Mouse (Mus musculus) urinary bladder, adult 2 months (tissue): ENCODE measurements around the gene Stac3. TPM values are rescaled to one million over a fixed set of nuclear protein-coding genes. Genes with fewer than 3 reads are reported as not detected.

ENCODE experiments used
- DNase-seq: peaks from one replicate; pipeline ENCODE4 v3.0.0; 2022; ENCODE audit warnings: low spot score
- polyA plus RNA-seq: library from polyadenylated mRNA; depleted of rRNA; stranded (reverse); fragments of >200 nt; gene quantifications from 2 replicates; pipeline ENCODE4 v1.2.3, GENCODE M21; 2012

Stac3 gene
- polyA plus RNA-seq, 1 experiment = 4.3 TPM

DNA sequence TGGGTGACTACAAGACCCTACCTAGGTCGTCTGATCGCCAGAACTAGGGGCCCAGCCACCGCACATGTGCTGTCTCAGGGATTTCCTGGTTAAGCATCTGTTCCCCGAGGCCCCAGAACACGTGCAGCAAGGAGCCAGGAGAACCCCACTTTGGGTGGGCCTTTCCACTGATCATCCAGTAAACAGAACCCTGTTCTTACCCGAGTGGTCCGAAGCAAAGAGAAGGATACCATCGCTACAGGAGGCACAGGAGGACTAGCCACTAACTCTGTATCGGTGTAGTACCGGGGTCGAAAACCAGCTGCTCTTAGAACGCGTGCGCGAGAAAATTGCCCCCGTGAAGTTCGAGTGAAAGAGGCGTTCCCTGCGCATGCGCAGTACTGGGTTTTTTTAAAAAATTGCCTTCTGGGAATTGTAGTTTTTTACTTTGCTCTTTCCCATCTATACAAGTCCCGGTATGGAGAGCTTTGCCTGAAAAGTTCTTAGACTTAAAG, 20.6 kb downstream of the Stac3 start, which contains the start of gene Shmt2:
Gene Shmt2, minus strand, starts transcription at position 357 of the 494 bp plus-strand sequence.
- DNase-seq = no peak

DNA sequence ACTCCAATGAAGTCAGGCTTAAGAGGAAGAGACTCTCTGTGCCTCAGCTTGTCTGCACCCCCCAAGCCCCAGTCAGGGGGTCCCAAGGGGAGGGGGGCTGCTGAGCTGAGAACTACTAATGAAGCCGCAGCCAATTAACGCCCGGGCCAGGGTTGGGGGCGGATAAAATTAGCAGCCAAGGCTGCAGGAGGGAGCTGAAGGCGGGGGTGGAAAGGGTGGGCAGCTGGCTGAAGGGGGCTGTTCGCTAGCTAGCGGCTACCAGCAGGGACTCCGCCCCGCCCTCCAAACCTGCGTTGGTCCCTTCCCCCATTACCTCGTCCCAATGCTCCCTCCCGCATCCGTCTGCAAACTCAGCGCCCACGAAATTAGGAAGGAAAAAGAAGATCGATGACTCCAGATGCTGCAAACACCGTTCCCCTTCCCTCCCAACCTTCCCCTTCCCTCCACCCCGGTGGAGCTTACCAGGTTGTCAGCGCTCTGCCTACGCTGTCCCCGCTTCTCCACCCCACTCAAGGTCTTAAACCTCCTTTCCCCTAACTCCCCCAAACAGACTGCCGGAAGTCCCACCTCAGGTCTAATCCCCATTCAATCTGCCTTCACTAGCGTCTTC, 23.3 kb downstream of the Stac3 start:
- no peak for DNase-seq

DNA sequence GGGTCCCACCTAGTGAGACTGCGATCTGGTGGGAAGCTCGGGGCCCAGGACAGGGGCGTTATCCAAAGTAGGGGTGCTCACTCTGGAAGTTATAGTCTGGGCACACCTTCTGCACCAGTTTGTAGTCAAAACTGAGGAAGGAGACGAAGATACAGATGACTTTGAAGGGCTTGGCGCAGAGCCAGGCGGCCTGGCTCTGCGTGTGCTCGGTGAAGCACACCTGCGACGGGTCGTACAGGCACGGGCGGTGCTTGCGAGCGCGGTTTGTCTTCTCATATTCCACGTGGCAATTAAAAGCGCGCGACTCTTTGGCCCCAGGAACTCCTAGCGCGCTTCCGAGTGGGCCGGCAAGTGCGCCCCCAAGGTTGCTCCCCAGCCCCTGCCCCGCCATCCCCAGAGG, 24.6 kb downstream of the Stac3 start:
- no peak for DNase-seq

DNA sequence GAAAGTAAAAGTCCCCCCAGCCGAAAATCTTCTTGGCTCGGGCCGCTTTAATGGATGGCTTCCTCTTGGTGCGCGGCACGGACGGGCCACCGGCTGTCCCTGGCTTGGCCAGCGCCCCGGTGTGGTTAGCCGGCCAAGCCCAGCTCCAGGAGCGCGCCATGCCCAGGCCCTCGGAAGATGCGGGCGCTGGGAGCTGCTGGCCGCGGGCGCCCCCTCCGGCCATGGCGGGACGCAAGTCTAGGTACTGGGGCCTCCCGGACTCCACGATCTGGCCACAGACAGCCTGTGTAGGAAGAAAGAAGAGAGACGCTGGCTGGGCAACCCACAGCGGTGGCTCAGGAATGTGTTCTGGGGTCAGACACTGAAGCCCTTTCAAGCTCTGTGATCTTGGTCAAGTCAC, 25.2 kb downstream of the Stac3 start:
- no peak for DNase-seq

DNA sequence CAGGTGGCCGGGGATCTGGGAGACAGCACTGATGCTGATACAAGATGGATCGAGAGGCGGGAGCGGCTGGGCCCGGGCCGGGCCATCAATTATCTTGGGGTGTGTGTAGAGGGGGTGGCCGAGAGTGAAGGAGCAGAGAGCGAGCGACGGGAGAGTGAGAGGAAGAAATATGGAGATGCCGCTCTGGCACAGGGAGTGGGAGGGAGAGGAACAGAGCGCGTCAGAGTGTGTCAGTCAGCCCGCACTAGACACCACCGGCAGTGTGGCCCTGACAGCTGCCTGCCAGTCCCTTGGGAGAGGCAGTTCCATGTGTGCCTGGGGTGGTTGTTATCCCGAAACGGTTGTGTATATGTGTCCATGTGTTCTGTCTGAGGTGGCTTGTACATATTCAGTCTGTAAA, 26.0 kb downstream of the Stac3 start:
- DNase-seq = no peak

DNA sequence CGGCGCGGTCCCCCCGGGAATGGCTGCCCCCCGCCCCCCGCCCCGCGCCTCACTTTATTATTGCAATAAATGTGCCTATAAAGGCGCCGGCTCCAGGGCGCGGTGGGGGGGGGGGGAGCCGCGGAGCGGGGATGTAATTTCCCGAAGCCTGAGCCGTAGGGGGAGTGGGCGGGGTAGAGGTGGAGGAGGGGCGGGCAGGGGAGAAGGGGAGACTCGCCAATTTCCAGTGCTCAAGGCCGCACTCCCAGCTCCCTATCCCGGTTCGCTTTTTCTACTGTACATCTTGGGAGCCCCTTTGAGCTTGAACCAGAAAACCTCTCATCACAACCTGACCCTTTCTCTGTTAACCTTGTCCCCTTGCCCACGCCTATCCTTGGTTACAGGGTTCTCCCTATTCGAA, 29.5 kb downstream of the Stac3 start:
- no peak for DNase-seq

DNA sequence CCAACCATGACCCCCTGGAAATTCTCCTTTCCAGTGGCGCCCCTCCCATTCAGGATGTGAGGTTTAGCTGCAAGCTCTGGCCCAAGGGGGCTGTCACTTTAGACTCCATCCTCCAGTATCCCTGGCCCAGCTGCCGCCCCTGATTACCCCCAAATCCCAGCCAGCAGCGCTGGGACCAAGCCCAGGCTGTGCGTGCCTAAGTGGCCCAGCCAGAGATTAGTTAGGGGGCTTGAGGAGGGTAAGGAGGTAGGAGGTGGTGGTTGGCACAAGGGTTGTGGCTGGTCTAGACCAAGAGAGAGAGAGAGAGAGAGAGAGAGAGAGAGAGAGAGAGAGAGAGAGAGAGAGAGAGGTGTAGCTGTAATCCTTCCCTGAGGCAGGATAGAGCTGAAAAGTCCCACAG, 30.1 kb downstream of the Stac3 start:
- DNase-seq = no peak

DNA sequence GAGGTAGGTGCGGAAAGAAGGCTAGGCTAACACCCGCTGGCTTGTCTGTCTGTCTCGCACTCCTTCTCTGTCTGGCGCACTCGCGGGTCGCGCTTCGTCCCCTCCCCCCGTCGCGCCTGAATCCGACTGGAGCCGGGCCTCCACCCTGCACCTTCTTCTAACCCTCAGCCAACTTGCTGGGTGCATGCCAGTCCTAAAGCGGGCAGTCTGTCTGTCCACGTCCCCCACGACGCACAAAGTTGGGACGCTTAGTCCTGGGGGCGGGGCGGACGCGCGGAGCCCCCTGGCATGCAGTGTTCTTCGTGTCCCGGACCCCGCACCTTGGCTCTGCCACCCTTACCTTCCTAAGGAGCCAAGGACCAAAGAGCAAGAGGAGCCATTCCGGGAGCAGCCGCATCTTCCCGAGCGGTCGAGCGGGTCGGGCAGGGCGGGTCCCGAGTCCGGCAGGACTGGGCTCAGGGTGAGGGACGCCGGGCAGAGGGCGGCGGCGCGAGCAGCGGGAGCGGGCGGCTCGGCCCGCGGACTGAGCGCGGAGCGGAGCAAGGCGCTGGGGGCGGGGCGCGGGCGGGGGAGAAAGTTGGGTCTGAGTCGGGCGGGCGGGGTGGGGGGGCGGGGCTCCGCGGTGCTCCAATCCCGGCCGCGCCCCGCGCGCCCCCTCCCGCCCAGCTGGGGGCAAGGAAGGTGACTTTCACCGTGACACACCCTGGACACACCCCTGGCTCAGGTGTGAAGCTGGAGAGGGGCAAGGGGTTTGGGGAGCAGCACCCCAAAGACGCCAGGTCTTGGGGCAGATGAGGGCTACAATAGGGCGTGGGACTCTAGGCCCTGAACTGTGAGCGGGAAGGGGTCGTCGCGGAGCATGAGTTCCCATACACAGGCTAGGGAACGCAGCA, 32.8 kb downstream of the Stac3 start, which contains the start of gene Nxph4:
Gene Nxph4, minus strand, starts transcription at position 524 of the 893 bp plus-strand sequence.
- no peak for DNase-seq

DNA sequence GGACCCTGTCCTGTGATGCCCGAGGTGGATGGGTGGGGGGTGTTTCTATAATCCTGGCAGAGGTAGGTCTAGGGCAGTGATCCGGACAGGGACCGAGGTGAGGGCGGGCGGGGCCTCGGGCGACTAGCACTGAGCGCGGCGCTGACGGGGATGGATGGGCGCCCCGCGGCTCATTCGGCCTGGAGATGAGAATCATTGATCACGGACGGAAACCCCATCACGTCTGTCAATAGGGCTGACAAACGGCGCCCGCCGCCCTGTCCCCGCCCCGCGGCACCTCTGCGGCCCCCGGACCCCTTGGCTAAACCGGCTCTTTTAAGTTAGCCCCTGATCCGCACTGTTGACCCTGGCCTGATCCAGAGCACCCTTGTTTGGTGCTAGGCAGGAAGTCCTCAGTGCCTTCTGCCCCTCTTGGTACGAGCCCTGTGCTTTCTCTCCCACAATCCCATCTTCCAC, 33.5 kb downstream of the Stac3 start:
- no peak for DNase-seq

DNA sequence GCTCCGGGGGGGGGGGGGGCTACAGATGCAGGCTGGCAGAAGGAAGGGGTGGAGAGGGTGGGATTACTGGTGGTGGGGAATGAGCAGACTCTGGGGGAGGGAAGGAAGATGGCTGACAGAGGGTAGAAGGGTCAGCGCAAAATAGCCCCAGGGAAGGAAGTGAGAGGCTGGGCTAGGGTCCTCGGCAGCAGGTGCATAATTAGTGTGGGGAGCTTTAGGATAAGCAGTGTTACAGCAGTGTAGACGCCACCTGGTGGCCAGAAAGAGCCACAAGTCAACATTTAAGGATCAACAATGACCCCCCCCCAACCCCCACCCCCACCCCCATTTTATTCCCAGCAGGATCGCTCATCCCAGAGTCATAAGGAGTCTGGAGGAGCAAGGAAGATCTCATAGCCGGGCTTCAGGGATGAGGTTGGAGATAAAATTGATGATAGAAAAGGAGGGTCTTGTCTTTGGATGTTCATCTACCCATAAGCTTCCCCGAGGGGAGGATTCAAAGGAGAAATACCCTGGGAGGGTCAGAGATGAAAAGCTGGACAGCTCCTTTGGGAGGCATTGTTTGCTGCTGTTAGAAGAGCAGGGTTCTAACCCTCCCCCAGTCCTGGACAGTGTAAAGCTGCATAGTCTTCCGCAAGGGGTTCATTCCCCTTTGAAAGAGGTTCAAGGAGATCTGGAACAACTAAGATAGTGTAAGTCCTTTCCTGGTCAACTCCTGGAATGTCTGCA, 35.3 kb downstream of the Stac3 start:
- no peak for DNase-seq

DNA sequence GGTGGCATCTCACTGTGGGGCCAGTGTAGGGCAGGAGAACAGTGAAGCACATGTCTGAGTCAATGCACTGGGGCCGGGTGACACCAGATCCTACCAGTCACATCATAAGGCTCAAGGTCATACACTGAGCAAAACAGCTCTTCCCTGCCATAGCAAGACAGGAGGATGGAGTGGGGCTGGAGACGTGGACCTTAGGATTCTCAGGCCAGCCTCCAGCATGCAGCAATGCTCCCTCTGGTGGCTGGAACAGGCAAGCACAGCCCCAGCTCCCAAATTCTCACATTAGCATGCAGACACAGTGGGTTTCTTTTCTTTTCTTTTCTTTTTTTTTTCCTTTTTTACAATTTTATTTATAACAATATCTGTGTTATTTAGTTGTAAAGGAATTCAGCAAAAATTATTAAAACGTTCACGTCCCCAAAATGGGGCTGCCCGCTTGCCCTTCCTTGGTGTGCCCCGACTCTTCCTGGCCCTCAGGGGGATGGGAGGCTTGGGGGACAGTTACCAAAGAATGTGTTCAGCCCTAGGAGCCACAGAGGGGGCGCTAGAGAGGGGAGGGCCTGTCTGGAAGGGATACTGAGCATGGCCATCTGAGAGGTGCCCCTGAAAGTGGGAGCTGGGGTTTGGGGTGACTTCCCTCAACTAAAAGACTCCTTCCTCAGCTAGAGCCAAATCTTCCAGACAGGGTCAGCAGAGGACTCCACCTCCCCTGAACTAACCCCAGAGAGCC, 36.5 kb downstream of the Stac3 start:
- no peak for DNase-seq

DNA sequence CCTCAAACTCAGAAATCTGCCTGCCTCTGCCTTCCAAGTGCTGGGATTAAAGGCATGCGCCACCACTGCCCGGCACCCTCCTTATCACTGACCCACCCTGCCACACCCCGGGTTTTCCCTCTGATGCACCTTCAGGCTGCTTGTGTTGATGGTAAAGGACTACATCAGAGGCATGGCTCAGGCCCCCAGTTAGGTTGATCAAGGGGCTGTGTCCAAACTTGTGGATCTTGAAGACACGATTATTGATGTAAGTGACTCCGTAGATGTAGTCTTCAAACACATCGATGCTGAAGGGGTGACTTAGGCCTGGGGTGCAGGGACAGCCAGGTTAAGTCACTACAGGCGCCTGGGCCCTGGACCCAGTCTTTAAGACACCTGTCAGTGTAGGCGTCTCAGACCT, 40.0 kb downstream of the Stac3 start:
- DNase-seq = no peak

DNA sequence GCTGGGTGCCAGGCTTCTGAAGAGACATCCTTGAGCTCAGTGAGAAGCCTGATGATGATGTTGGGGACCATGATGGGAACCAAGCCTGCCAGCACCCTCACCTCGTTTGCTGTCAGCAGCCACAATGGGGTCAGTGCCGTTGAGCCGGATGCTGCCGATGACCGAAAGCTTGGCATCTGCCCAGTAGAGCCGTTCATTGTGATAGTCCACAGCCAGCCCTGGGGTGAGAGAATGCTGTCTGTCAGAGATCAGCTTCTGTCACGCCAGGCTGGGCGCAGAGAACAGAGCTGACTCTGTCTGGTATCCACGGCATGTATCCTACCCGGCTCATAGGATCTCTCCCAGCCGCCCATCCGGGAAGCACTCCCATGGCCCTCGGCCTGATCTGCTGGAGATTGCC, 40.6 kb downstream of the Stac3 start:
- DNase-seq = no peak

DNA sequence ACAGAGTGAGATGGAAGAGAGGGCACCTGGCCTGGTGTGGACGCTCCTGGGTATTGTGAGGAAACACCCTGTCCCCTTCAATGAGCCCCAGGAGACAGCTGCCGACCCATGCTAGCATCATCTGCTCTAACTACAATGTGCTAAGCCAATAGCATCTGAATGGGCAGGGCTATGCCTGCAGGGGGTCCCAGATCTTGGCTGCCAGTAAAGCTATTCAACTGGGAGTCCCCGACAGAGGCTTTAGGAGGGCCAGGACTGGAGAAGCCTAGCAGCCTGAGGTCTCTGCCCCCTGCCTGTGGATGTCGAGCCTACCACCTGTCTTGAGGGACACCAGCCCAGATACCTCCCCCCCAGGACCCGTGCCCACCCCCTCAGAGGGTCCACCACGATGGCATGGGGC, 41.2 kb downstream of the Stac3 start:
- no peak for DNase-seq

DNA sequence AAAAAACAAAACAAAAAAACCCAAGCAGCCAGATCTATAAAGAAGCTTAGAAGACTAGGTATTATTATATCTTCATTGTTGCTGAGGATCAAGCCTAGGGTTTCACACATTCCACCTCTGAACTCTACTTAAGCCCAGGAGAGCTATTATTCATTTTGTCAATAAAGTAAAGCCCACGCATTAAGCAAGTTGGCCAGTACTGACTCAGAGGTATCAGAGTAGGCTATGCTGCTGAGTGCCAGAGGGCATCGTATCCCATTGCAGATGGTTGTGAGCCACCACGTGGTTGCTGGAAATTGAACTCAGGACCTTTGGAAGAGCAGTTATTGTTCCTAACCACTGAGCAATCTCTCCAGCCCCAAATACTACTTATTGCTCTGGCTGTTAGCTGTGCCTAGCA, 42.4 kb downstream of the Stac3 start:
- no peak for DNase-seq

DNA sequence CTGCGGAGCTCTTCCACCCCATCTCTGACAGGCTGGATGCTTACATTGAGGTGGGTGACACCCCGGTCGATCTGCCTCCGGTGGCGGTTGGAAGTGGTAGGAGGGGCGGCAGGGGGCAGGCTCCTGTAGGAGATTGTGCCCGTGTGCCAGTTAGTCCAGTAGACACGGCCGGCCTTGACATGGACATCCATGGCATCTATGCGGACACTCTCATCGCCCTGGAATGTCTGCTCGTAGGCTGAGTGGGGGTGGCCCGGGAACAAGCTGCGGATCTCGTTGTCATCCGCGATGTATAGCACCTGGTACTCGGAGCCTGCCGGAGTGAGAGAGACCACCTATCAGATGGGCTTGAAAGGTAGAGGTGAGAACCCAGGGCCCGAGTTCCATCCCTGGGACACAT, 42.9 kb downstream of the Stac3 start:
- no peak for DNase-seq

DNA sequence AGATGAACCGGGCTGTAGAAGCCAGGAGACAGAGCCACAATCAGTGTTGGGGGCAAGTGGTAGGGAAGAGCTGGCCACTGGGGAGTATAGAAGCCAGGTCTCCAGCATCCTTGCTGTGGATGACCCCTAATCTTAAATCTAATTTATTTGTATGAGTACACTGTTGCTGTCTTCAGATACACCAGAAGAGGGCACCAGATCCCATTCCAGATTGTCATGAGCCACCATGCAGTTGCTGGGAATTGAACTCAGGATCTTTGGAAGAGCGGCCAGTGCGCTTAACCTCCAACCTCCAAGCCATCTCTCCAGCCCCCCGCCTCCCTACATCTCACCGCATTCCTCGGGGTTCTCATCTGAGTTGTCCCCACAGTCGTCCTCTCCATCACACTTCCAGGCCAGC, 45.0 kb downstream of the Stac3 start:
- DNase-seq = no peak

DNA sequence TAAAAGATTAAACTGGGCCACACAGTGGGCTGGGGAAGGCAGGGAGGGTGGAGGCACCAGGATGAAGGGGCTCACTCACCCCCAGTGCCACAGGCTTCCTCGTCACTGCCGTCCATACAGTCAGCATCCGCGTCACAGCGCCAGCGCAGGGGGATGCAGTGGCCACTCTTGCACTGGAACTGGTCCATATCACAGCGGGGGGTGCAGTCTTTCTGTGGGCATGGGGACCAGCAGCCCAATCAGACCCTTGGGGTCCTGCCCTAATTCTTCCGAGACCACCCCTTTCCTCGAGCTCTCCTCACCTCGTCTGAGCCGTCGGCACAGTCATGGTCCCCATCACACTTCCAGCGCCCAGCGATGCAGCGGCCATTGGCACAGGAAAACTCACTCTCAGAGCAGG, 46.8 kb downstream of the Stac3 start:
- no peak for DNase-seq

DNA sequence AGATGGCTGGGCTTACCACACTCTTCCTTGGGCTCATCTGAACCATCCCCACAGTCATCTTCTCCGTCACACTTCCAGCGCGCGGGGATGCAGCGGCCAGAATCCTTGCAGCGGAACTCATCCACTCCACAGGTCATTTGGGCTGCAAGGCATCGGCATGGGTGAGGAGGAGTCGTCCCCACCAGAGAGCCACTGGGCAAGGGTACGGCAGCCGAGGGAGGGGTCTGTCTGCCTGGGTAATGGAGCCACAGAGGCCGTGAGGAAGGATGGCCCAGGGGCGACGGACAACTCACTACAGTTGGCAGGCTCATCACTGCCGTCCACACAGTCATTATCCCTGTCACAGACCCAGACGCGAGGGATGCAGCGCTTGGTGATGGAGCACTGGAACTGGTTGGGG, 48.4 kb downstream of the Stac3 start:
- no peak for DNase-seq

DNA sequence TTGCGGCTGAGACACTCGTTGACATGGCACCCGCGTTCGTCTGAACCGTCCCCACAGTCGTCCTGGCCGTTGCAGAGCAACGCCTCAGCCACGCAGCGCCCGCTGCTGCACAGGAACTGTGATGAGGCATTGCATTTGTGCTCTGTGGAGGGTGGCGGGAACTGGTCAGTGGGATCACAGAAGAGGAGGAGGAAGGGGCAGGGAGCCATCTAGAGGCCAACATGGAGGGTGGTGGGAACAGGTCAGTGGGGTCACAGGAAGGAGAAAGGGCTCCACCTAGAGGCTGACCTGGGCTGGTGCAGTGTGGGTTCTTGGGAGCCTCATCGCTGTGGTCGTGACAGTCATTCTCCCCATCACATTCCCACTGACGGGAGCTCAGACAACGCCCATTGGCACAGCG, 54.2 kb downstream of the Stac3 start:
- no peak for DNase-seq

DNA sequence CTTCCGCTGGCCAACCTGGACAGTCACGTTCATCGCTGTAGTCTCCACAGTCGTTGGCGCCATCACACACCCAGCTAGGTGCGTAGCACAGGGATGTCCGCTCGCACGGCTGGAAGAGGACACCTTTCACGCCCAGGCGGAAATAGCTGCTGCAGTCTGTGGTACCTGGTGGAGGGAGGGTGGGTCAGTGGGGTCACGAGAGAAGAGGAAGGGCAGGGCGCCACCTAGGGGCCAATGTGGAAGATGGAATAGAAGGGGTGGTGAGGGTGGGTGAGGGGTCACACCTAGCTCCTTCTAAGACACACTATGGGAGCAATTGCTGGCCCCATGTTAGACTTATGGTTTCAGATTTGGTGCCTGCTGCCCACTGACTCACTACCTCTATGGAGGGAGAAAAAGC, 55.9 kb downstream of the Stac3 start:
- no peak for DNase-seq
